Mouse (Mus musculus) stomach, postnatal 0 days (tissue): ENCODE results near the gene Chst15. TPM values are rescaled to one million over a fixed set of nuclear protein-coding genes. Genes with fewer than 3 reads are reported as not detected.

Experiments used
- ATAC-seq: fragments of 200-750 bp; cut with Nextera tagmentation; 2 replicates; pipeline ENCODE4 v1.8.0; 2017; ENCODE audit not compliant: low FRiP score, low TSS enrichment
- DNase-seq: peaks from one replicate; pipeline ENCODE4 v3.0.0-alpha.2; 2016; ENCODE audit warnings: low spot score
- H3K27ac ChIP-seq: fragments of 300-500 bp; sonication (generic); replicated peaks from 2 replicates; pipeline ENCODE4 v1.5.1; 2014; ENCODE audit warnings: mild to moderate bottlenecking, control low read depth
- H3K27me3 ChIP-seq: fragments of 300-500 bp; sonication (generic); 2 replicates; pipeline ENCODE4 v1.6.1; 2014; ENCODE audit warnings: low read length; ENCODE audit not compliant: control insufficient read depth, insufficient read depth
- H3K36me3 ChIP-seq: fragments of 300-500 bp; sonication (generic); 2 replicates; pipeline ENCODE4 v1.6.1; 2014; ENCODE audit warnings: low read length, mixed read lengths; ENCODE audit not compliant: control insufficient read depth, insufficient read depth
- H3K4me1 ChIP-seq: fragments of 300-500 bp; sonication (generic); replicated peaks from 2 replicates; pipeline ENCODE4 v1.6.1; 2014; ENCODE audit warnings: antibody characterized with exemption; ENCODE audit not compliant: control insufficient read depth, insufficient read depth
- H3K4me2 ChIP-seq: fragments of 300-500 bp; sonication (generic); replicated peaks from 2 replicates; pipeline ENCODE4 v1.6.1; 2014; ENCODE audit warnings: low read depth, mild to moderate bottlenecking, control low read depth, moderate library complexity
- H3K4me3 ChIP-seq: fragments of 300-500 bp; sonication (generic); 2 replicates; pipeline ENCODE4 v1.5.1; 2014; ENCODE audit warnings: low read depth, low read length, control low read depth
- H3K9ac ChIP-seq: fragments of 300-500 bp; sonication (generic); 2 replicates; pipeline ENCODE4 v1.6.1; 2014; ENCODE audit warnings: mild to moderate bottlenecking, low read length, control low read depth, mixed read lengths
- H3K9me3 ChIP-seq: fragments of 300-500 bp; sonication (generic); 2 replicates; pipeline ENCODE4 v1.6.1; 2016; ENCODE audit warnings: low read length; ENCODE audit not compliant: control insufficient read depth
- CTCF ChIP-seq: IDR thresholded peaks from 2 replicates; pipeline ENCODE4 v1.5.1; 2016; ENCODE audit warnings: antibody characterized with exemption, low read depth, mild to moderate bottlenecking, moderate library complexity
- EP300 ChIP-seq: optimal IDR thresholded peaks from 2 replicates; pipeline ENCODE3; 2016; ENCODE audit warnings: antibody characterized with exemption
- WGBS: fragments of 180-500 bp; shearing (Covaris S2); extraction: QIAGEN DNeasy Blood & Tissue Kit; methylation state at CpG from one replicate; pipeline ENCODE4 v1.1.7; 2014; 5-methylcytosine and 5-hydroxymethylcytosine counted together
- polyA plus RNA-seq: library from polyadenylated mRNA; unstranded; fragments of >200 nt; fragmentation: Nextera tagmentation; extraction: Ambion mirVana; gene quantifications from 2 replicates; pipeline ENCODE4 v1.2.1, GENCODE M21; 2015

Chst15 gene
- 11.5 and 12.1 TPM in 2 replicates for polyA plus RNA-seq

DNA sequence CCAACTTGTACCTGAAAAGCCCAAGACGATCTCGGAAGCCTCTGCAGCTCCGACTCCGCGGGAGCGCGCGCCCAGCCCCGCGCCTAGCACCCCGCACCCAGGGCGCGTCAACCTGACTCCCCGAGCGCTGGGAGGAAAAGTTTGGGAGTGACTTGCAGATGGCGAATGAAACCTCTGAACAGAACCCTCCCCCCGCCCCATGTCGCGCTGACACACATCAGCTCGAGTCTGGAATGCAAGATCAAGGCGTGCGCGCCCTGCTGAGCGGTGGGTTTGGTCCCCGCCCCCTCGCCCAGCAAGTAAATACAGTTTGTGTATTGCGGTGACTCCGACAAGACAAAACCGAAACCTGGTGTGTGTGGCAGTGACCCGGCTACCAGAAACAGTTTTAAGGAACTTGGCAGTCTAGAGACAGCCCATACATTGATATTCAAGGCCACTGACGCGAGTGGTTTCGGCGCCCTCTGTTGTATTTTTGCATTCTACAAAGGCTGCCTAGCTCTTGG lies at the start of gene Chst15:
Gene Chst15 (minus strand): TSS at position 193 of the 506 bp plus-strand sequence.
- H3K27ac ChIP-seq, result peak within 1 kb of the TSS; percentile 97
- TF ChIP-seq EP300 (no peak), CTCF (peak; percentile 47)
- H3K9me3 ChIP-seq, result no peaks in the 10 kb centered on the region
- no peaks in the 10 kb centered on the region for H3K36me3 ChIP-seq
- H3K27me3 ChIP-seq, result no peaks in the 10 kb centered on the region
- peak within 1 kb of the TSS; percentile 90 for H3K4me3 ChIP-seq
- 0% methylated on average over 34 of the region's 34 CpGs for WGBS
- H3K9ac ChIP-seq, result peak within 1 kb of the TSS; percentile 86
- peak; percentile 73 for DNase-seq
- H3K4me1 ChIP-seq, result peaks cover 3% of the 10 kb centered on the region; the same call in 1 of the 2 replicates
- peak within 1 kb of the TSS; percentile 91 for H3K4me2 ChIP-seq
- ATAC-seq, result peak; percentile 61

DNA sequence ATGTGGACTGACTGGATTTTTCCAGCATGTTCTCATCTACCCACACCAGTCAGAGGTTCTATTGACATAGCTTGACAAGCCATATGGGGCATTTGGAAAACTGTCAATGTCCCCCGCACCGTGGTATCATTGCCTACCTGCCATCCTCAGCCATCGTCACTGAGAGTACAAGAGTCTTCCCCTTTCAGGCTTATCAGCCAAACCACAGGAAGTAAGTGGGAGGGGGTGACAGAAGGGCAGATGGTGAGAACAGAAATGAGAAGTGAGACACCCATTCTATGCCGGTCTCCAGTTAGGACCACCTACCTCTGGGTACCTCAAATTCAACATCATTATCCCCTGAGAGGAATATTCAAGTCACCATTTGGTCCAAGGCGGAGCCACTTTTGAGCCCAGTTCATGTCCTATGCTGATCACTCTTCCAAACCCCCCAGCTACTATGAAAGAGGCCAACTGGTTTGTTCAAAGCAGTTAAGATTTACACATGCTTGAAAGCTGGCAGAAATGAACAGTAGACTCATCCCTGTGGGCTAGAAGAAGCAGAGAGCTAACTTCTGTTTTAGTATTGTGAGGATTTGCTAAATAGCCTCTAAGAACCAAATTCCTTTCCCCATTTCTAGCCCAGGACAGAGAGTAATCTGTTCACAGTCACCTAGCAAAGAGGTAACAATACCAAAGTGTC lies 48.8 kb upstream of the Chst15 start:
- no peaks in the 10 kb centered on the region for H3K4me1 ChIP-seq
- no peak overlapping the region for H3K27ac ChIP-seq
- no peaks in the 10 kb centered on the region for H3K27me3 ChIP-seq
- H3K4me2 ChIP-seq, result no peak overlapping the region
- no peaks in the 10 kb centered on the region for H3K36me3 ChIP-seq
- DNase-seq, result no peak
- ATAC-seq, result no peak
- TF ChIP-seq CTCF, result no peak
- TF ChIP-seq EP300, result no peak
- H3K9me3 ChIP-seq, result no peaks in the 10 kb centered on the region
- no peak overlapping the region for H3K9ac ChIP-seq
- WGBS, result 81% methylated on average over 5 of the region's 5 CpGs
- no peak overlapping the region for H3K4me3 ChIP-seq

DNA sequence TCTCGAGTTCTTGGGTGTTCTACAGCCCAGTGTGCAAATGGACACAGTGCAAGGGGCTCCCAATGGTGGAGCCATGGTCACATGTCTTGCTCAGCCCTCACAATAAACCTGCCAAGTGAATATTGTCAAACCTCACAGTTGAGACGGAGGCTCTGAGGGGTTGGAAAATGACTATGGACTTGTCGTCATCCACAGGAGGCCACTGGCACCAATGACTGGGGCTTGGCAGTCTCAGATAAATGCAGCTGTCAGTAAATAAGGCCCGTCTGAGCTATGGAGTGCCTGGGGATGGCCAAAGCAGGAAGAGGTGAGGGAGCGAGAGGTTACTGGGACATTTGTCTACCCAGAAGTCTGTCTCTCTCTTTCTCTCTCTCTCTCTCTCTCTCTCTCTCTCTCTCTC lies 48.1 kb upstream of the Chst15 start:
- no peak for ATAC-seq
- no peaks in the 10 kb centered on the region for H3K9me3 ChIP-seq
- H3K36me3 ChIP-seq, result no peaks in the 10 kb centered on the region
- H3K4me1 ChIP-seq, result no peaks in the 10 kb centered on the region
- H3K9ac ChIP-seq, result no peak overlapping the region
- no peaks in the 10 kb centered on the region for H3K27me3 ChIP-seq
- no peak overlapping the region for H3K4me2 ChIP-seq
- TF ChIP-seq EP300, result no peak
- TF ChIP-seq CTCF, result no peak
- DNase-seq, result no peak
- 85% methylated on average over 5 of the region's 5 CpGs for WGBS
- H3K27ac ChIP-seq, result no peak overlapping the region
- H3K4me3 ChIP-seq, result no peak overlapping the region

DNA sequence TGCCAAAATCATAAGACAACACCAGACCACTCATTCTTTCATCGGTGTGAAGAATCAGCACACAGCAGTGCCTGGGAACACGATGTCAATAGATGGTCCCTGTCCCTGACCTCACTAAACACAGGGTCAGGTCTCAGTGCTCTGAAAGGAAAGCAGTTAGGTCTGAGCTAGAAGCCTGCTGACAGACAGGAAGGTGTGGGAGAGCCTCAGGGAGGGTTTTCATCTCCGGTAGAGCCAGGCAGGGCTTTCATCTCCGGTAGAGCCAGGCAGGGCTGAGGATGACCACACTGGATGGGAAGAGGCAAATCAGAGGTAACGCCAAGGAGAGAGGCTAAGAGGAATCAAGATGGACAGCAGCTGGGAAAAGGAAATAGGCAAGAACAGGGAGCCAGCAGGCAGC lies 47.5 kb upstream of the Chst15 start:
- H3K9ac ChIP-seq, result no peak overlapping the region
- H3K27ac ChIP-seq, result no peak overlapping the region
- DNase-seq (no peak), ATAC-seq (no peak)
- no peak for TF ChIP-seq CTCF
- TF ChIP-seq EP300, result no peak
- H3K4me3 ChIP-seq, result no peak overlapping the region
- WGBS, result 64% methylated on average over 5 of the region's 5 CpGs
- no peaks in the 10 kb centered on the region for H3K36me3 ChIP-seq
- H3K9me3 ChIP-seq, result no peaks in the 10 kb centered on the region
- no peaks in the 10 kb centered on the region for H3K4me1 ChIP-seq
- no peak overlapping the region for H3K4me2 ChIP-seq
- no peaks in the 10 kb centered on the region for H3K27me3 ChIP-seq

DNA sequence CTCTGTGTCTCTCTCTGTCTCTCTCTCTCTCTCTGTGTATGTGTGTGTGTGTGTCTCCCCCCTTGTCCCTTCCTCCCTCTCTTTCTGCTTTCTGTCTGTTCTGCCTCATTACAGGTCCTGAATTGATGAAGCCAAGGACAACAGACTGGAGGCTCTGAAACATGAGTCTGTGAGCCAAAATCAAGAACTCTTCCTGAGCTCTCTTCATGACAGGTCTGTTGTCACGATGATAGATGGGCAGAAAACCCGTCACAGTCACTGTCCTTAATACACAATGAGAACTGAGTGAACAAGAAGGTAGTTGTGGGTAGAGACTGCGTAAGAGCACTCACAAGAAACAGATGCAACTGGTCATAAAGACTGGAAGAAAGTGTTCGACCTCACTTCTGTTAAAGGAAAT lies 43.3 kb upstream of the Chst15 start:
- no peaks in the 10 kb centered on the region for H3K36me3 ChIP-seq
- 79% methylated on average over 4 of the region's 4 CpGs for WGBS
- DNase-seq, result no peak
- no peak overlapping the region for H3K4me2 ChIP-seq
- TF ChIP-seq CTCF, result no peak
- TF ChIP-seq EP300, result no peak
- no peaks in the 10 kb centered on the region for H3K4me1 ChIP-seq
- H3K27ac ChIP-seq, result no peak overlapping the region
- no peak overlapping the region for H3K9ac ChIP-seq
- H3K9me3 ChIP-seq, result no peaks in the 10 kb centered on the region
- no peak overlapping the region for H3K4me3 ChIP-seq
- H3K27me3 ChIP-seq, result no peaks in the 10 kb centered on the region
- no peak for ATAC-seq

DNA sequence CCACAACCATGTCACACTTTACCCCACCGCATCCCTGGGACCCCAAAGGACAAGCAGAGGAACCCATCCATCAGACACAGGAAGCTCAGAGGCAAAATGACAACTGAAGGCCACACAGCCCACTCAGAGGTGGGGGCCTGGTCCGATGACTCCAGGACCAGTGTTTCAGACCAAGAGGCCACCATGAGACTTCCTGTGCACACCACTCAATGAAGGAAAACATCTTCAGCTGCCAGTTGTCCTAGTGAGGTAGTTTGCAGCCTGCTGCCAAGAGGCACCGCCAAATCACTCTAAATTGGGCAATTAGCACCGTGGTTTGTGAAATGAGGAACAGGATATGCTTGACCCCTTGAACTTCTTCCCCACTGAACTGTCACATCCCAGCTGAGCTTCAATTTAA lies 41.7 kb upstream of the Chst15 start:
- H3K4me3 ChIP-seq, result no peak overlapping the region
- 66% methylated on average over 4 of the region's 4 CpGs for WGBS
- TF ChIP-seq EP300 (no peak), CTCF (no peak)
- H3K4me2 ChIP-seq, result no peak overlapping the region
- no peak overlapping the region for H3K9ac ChIP-seq
- ATAC-seq, result no peak
- no peaks in the 10 kb centered on the region for H3K9me3 ChIP-seq
- no peak overlapping the region for H3K27ac ChIP-seq
- H3K36me3 ChIP-seq, result no peaks in the 10 kb centered on the region
- no peaks in the 10 kb centered on the region for H3K4me1 ChIP-seq
- DNase-seq, result no peak
- H3K27me3 ChIP-seq, result no peaks in the 10 kb centered on the region
